Mouse (Mus musculus) olfactory bulb, adult 2 months (tissue): ENCODE measurements around the gene Bdkrb1.

Experiments used
- CTCF ChIP-seq: fragments of 200-500 bp; IDR thresholded peaks from 2 replicates; pipeline ENCODE4 v1.5.1; 2012; ENCODE audit warnings: low read depth, mild to moderate bottlenecking, low read length, moderate library complexity; ENCODE audit not compliant: insufficient read depth
- POLR2A ChIP-seq: fragments of 200-500 bp; IDR thresholded peaks from 2 replicates; pipeline ENCODE4 v1.6.1; 2012; ENCODE audit warnings: mild to moderate bottlenecking, low read depth, low read length, moderate library complexity; ENCODE audit not compliant: insufficient read depth

- TF ChIP-seq POLR2A = no peak
- TF ChIP-seq CTCF = no peak
These were observed 40.0 kb downstream of the Bdkrb1 start for GRCm38 (mm10) chr12:105642770-105643321.
